Mouse (Mus musculus): Measurements from ENCODE around the gene Numbl.

DNA sequence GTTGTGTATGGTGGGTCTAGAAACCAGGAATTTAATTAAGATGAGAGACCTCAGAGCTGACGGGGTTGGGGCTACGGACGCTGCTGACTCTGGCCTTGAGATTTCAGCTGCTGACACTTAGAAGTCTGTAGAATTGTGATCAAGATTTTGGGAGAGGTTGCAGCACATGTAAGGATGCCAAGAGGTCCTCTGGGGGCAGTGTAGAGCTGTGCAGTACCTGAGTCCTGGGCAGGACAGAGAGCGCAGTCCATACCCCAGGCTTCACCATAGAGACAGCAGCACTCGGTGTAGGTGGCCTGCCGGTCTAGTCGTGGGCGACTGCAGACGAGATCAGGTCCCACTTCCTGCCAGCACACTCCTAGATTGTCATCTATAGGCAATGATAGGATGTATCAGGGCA, 49.3 kb downstream of the Numbl start:
- TF ChIP-seq EP300 (IDR thresholded peaks at IDR 0.05; ENCODE audit: low read depth), result no peak
- TF ChIP-seq CTCF (IDR thresholded peaks at IDR 0.05; ENCODE audit: low read depth), result peak; percentile 27; the same call in 1 of the 2 replicates
